Mouse (Mus musculus): ENCODE data around the gene Hspb8. TPM values are rescaled to one million over a fixed set of nuclear protein-coding genes. Genes with fewer than 3 reads are reported as not detected.

Gene Hspb8
- polyA plus RNA-seq, 1 experiment: 4.2 TPM

GRCm38 (mm10) chr5:116448409-116449191 is 25.9 kb upstream of the Hspb8 start:
- 10% methylated on average over 11 of the region's 11 CpGs for WGBS
- no peaks in the 10 kb centered on the region for H3K4me1 ChIP-seq (ENCODE audit: control insufficient read depth, insufficient read depth, low read length)
- no peak overlapping the region for H3K4me3 ChIP-seq (replicated peaks; ENCODE audit: control insufficient read depth, low read depth, low read length)
- H3K27ac ChIP-seq (ENCODE audit: control insufficient read depth, insufficient read depth, low read depth, low read length, poor library complexity): no peak overlapping the region
- no peak for TF ChIP-seq CTCF (IDR thresholded peaks at IDR 0.05; ENCODE audit: control insufficient read depth, insufficient read depth, low read length)
- TF ChIP-seq POLR2A (IDR thresholded peaks at IDR 0.05; ENCODE audit: borderline replicate concordance, control insufficient read depth, low read depth, low read length): no peak

- H3K4me3 ChIP-seq (replicated peaks; ENCODE audit: control insufficient read depth, low read depth, low read length): no peak overlapping the region
Observed at GRCm38 (mm10) chr5:116447821-116448350, 25.2 kb upstream of the Hspb8 start.

GRCm38 (mm10) chr5:116446552-116446951 is 23.9 kb upstream of the Hspb8 start:
- no peaks in the 10 kb centered on the region for H3K4me1 ChIP-seq (ENCODE audit: control insufficient read depth, insufficient read depth, low read length)
- WGBS: 55% methylated on average over 23 of the region's 23 CpGs
- no peak overlapping the region for H3K4me3 ChIP-seq (replicated peaks; ENCODE audit: control insufficient read depth, low read depth, low read length)
- no peak overlapping the region for H3K27ac ChIP-seq (ENCODE audit: control insufficient read depth, insufficient read depth, low read depth, low read length, poor library complexity)
- TF ChIP-seq CTCF (IDR thresholded peaks at IDR 0.05; ENCODE audit: control insufficient read depth, insufficient read depth, low read length) (no peak), POLR2A (IDR thresholded peaks at IDR 0.05; ENCODE audit: borderline replicate concordance, control insufficient read depth, low read depth, low read length) (no peak)

More at GRCm38 (mm10) chr5:116447821-116448350, 25.2 kb upstream of the Hspb8 start:
- Histone ChIP-seq H3K4me1 (ENCODE audit: control insufficient read depth, insufficient read depth, low read length) (no peaks in the 10 kb centered on the region), H3K27ac (ENCODE audit: control insufficient read depth, insufficient read depth, low read depth, low read length, poor library complexity) (no peak overlapping the region)
- no peak for TF ChIP-seq CTCF (IDR thresholded peaks at IDR 0.05; ENCODE audit: control insufficient read depth, insufficient read depth, low read length)
- no peak for TF ChIP-seq POLR2A (IDR thresholded peaks at IDR 0.05; ENCODE audit: borderline replicate concordance, control insufficient read depth, low read depth, low read length)
- 44% methylated on average over 11 of the region's 11 CpGs for WGBS

- Histone ChIP-seq H3K4me1 (ENCODE audit: control insufficient read depth, insufficient read depth, low read length) (no peaks in the 10 kb centered on the region), H3K4me3 (replicated peaks; ENCODE audit: control insufficient read depth, low read depth, low read length) (no peak overlapping the region), H3K27ac (ENCODE audit: control insufficient read depth, insufficient read depth, low read depth, low read length, poor library complexity) (no peak overlapping the region)
- no peak for TF ChIP-seq POLR2A (IDR thresholded peaks at IDR 0.05; ENCODE audit: borderline replicate concordance, control insufficient read depth, low read depth, low read length)
- TF ChIP-seq CTCF (IDR thresholded peaks at IDR 0.05; ENCODE audit: control insufficient read depth, insufficient read depth, low read length): no peak
- WGBS: 63% methylated on average over 10 of the region's 10 CpGs
Observed at GRCm38 (mm10) chr5:116445634-116446367, 23.1 kb upstream of the Hspb8 start.

- Histone ChIP-seq H3K27ac (ENCODE audit: control insufficient read depth, insufficient read depth, low read depth, low read length, poor library complexity) (no peak overlapping the region), H3K4me1 (ENCODE audit: control insufficient read depth, insufficient read depth, low read length) (no peaks in the 10 kb centered on the region), H3K4me3 (replicated peaks; ENCODE audit: control insufficient read depth, low read depth, low read length) (no peak overlapping the region)
- WGBS: 59% methylated on average over 27 of the region's 27 CpGs
- TF ChIP-seq POLR2A (IDR thresholded peaks at IDR 0.05; ENCODE audit: borderline replicate concordance, control insufficient read depth, low read depth, low read length) (no peak), CTCF (IDR thresholded peaks at IDR 0.05; ENCODE audit: control insufficient read depth, insufficient read depth, low read length) (no peak)
Observed at GRCm38 (mm10) chr5:116444517-116444916, 21.9 kb upstream of the Hspb8 start.

GRCm38 (mm10) chr5:116443459-116443940 is 20.8 kb upstream of the Hspb8 start:
- WGBS: 65% methylated on average over 8 of the region's 8 CpGs
- Histone ChIP-seq H3K4me1 (ENCODE audit: control insufficient read depth, insufficient read depth, low read length) (no peaks in the 10 kb centered on the region), H3K27ac (ENCODE audit: control insufficient read depth, insufficient read depth, low read depth, low read length, poor library complexity) (no peak overlapping the region), H3K4me3 (replicated peaks; ENCODE audit: control insufficient read depth, low read depth, low read length) (no peak overlapping the region)
- no peak for TF ChIP-seq POLR2A (IDR thresholded peaks at IDR 0.05; ENCODE audit: borderline replicate concordance, control insufficient read depth, low read depth, low read length)
- no peak for TF ChIP-seq CTCF (IDR thresholded peaks at IDR 0.05; ENCODE audit: control insufficient read depth, insufficient read depth, low read length)

GRCm38 (mm10) chr5:116442697-116443458 is 20.2 kb upstream of the Hspb8 start:
- H3K4me1 ChIP-seq (ENCODE audit: control insufficient read depth, insufficient read depth, low read length): no peaks in the 10 kb centered on the region
- no peak overlapping the region for H3K27ac ChIP-seq (ENCODE audit: control insufficient read depth, insufficient read depth, low read depth, low read length, poor library complexity)
- no peak overlapping the region for H3K4me3 ChIP-seq (replicated peaks; ENCODE audit: control insufficient read depth, low read depth, low read length)
- TF ChIP-seq POLR2A (IDR thresholded peaks at IDR 0.05; ENCODE audit: borderline replicate concordance, control insufficient read depth, low read depth, low read length) (no peak), CTCF (IDR thresholded peaks at IDR 0.05; ENCODE audit: control insufficient read depth, insufficient read depth, low read length) (no peak)
- WGBS: 63% methylated on average over 7 of the region's 7 CpGs

Measured in bone marrow, adult 2 months (tissue).